Mouse (Mus musculus) kidney, adult 2 months (tissue): Measurements from ENCODE around the gene Isca2. TPM values are rescaled to one million over a fixed set of nuclear protein-coding genes. Genes with fewer than 3 reads are reported as not detected.

ENCODE experiments used
- DNase-seq: peaks from one replicate; pipeline ENCODE4 v3.0.0; 2021
- H3K27ac ChIP-seq: fragments of 200-500 bp; 2 replicates; pipeline ENCODE4 v1.5.1; 2012; ENCODE audit warnings: low read depth, low read length, control low read depth, inconsistent platforms; ENCODE audit not compliant: insufficient read depth
- H3K27me3 ChIP-seq: fragments of 200-500 bp; replicated peaks from 2 replicates; pipeline ENCODE4 v1.6.1; 2012; ENCODE audit warnings: mild to moderate bottlenecking, moderate library complexity, low read length, inconsistent platforms; ENCODE audit not compliant: control insufficient read depth, insufficient read depth
- H3K36me3 ChIP-seq: fragments of 200-500 bp; 2 replicates; pipeline ENCODE4 v1.6.1; 2012; ENCODE audit warnings: mild to moderate bottlenecking, moderate library complexity, low read length, inconsistent platforms; ENCODE audit not compliant: control insufficient read depth, insufficient read depth
- H3K4me1 ChIP-seq: fragments of 200-500 bp; 2 replicates; pipeline ENCODE4 v1.6.1; 2011; ENCODE audit warnings: low read length; ENCODE audit not compliant: control insufficient read depth, insufficient read depth
- H3K4me3 ChIP-seq: fragments of 200-500 bp; 2 replicates; pipeline ENCODE4 v1.5.1; 2011; ENCODE audit warnings: mild to moderate bottlenecking, low read depth, low read length, control low read depth; ENCODE audit not compliant: insufficient read depth
- CTCF ChIP-seq: fragments of 200-500 bp; conservative IDR thresholded peaks from 2 replicates; pipeline ENCODE4 v1.5.1; 2011; ENCODE audit warnings: low read depth, mild to moderate bottlenecking, control low read depth, low read length, moderate library complexity, mixed read lengths; ENCODE audit not compliant: insufficient read depth, insufficient read length
- POLR2A ChIP-seq: fragments of 200-500 bp; IDR thresholded peaks from one replicate; pipeline ENCODE4 v1.6.1; 2011; ENCODE audit warnings: low read depth, low read length, control low read depth
- WGBS: fragments of 180-500 bp; shearing (Covaris S2); methylation state at CpG from one replicate; pipeline ENCODE4 v1.1.7; 2018; 5-methylcytosine and 5-hydroxymethylcytosine counted together
- polyA plus RNA-seq: library from polyadenylated mRNA; depleted of rRNA; stranded (reverse); fragments of >200 nt; gene quantifications from 2 replicates; pipeline ENCODE4 v1.2.3, GENCODE M21; 2012

Gene Isca2
- polyA plus RNA-seq, 1 experiment = 105 TPM

- WGBS = under 1% methylated on average over 20 of the region's 20 CpGs
- Histone ChIP-seq H3K4me3 (peak overlapping the region; percentile 59), H3K27me3 (no peaks in the 10 kb centered on the region), H3K27ac (peak overlapping the region; percentile 14; the same call in 1 of the 2 replicates), H3K4me1 (peaks cover 8% of the 10 kb centered on the region; the same call in 1 of the 2 replicates), H3K36me3 (no peaks in the 10 kb centered on the region)
- TF ChIP-seq CTCF (no peak), POLR2A (no peak)
- no peak for DNase-seq
Measured at GRCm38 (mm10) chr12:84773476-84773875, 425 bp downstream of the Isca2 start.

- no peak overlapping the region for H3K4me3 ChIP-seq
- WGBS = 81% methylated on average over 6 of the region's 6 CpGs
Measured at GRCm38 (mm10) chr12:84774376-84774775, 1.3 kb downstream of the Isca2 start.

GRCm38 (mm10) chr12:84776229-84776628, 3.2 kb downstream of the Isca2 start:
- Histone ChIP-seq H3K27ac (no peak overlapping the region), H3K4me3 (no peak overlapping the region), H3K27me3 (no peaks in the 10 kb centered on the region), H3K4me1 (peaks cover 8% of the 10 kb centered on the region; the same call in 1 of the 2 replicates), H3K36me3 (no peaks in the 10 kb centered on the region)
- no peak for DNase-seq
- TF ChIP-seq CTCF (no peak), POLR2A (no peak)

More at GRCm38 (mm10) chr12:84774376-84774775, 1.3 kb downstream of the Isca2 start:
- Histone ChIP-seq H3K27ac (no peak overlapping the region), H3K27me3 (no peaks in the 10 kb centered on the region), H3K36me3 (no peaks in the 10 kb centered on the region), H3K4me1 (peaks cover 8% of the 10 kb centered on the region; the same call in 1 of the 2 replicates)
- no peak for TF ChIP-seq POLR2A
- TF ChIP-seq CTCF = no peak
- no peak for DNase-seq

- Histone ChIP-seq H3K27ac (no peak overlapping the region), H3K4me1 (no peaks in the 10 kb centered on the region), H3K27me3 (no peaks in the 10 kb centered on the region), H3K4me3 (no peak overlapping the region), H3K36me3 (no peaks in the 10 kb centered on the region)
- DNase-seq = peak; percentile 87
- peak; percentile 97 for TF ChIP-seq CTCF
- no peak for TF ChIP-seq POLR2A
- WGBS = 23% methylated on average over 25 of the region's 25 CpGs
Measured at GRCm38 (mm10) chr12:84784604-84785381, 11.7 kb downstream of the Isca2 start.

GRCm38 (mm10) chr12:84786091-84786490, 13.0 kb downstream of the Isca2 start:
- no peak overlapping the region for H3K27ac ChIP-seq
- TF ChIP-seq POLR2A (no peak), CTCF (no peak)
- no peaks in the 10 kb centered on the region for H3K27me3 ChIP-seq
- H3K4me3 ChIP-seq = no peak overlapping the region
- no peaks in the 10 kb centered on the region for H3K4me1 ChIP-seq
- no peak for DNase-seq
- 83% methylated on average over 5 of the region's 5 CpGs for WGBS
- H3K36me3 ChIP-seq = no peaks in the 10 kb centered on the region

- Histone ChIP-seq H3K27me3 (no peaks in the 10 kb centered on the region), H3K36me3 (no peaks in the 10 kb centered on the region), H3K4me3 (no peak overlapping the region), H3K4me1 (no peaks in the 10 kb centered on the region), H3K27ac (no peak overlapping the region)
- 20% methylated on average over 10 of the region's 10 CpGs for WGBS
- no peak for DNase-seq
- TF ChIP-seq CTCF = no peak
- no peak for TF ChIP-seq POLR2A
Measured at GRCm38 (mm10) chr12:84790853-84791252, 17.8 kb downstream of the Isca2 start.

GRCm38 (mm10) chr12:84792629-84793028, 19.6 kb downstream of the Isca2 start:
- WGBS = 70% methylated on average over 4 of the region's 4 CpGs
- Histone ChIP-seq H3K4me1 (no peaks in the 10 kb centered on the region), H3K36me3 (no peaks in the 10 kb centered on the region), H3K4me3 (no peak overlapping the region), H3K27ac (no peak overlapping the region), H3K27me3 (no peaks in the 10 kb centered on the region)
- no peak for TF ChIP-seq CTCF
- no peak for TF ChIP-seq POLR2A
- DNase-seq = no peak
